Mouse (Mus musculus): ENCODE data around the gene Uck1. TPM values are rescaled to one million over a fixed set of nuclear protein-coding genes. Genes with fewer than 3 reads are reported as not detected.

The Uck1 gene
- total and polyA plus RNA-seq, 3 experiments: 60.6 to 73.7 TPM; not detected in 1

- TF ChIP-seq ZNF384 (IDR thresholded peaks at IDR 0.05; ENCODE audit: low read depth, low read length): no peak
- TF ChIP-seq RAD21 (IDR thresholded peaks at IDR 0.05; ENCODE audit: low read depth, low read length): no peak
- TF ChIP-seq POLR2A (IDR thresholded peaks at IDR 0.05; ENCODE audit: control insufficient read depth in 1 of 2, insufficient read depth in 1 of 2, low read depth in 1 of 2, low read length in 2 of 2, poor library complexity in 1 of 2): peak; percentile 88 to 93
- 0 out of 2 replicates have a peak, but pooled peaks have one; percentile 38 for TF ChIP-seq POLR2AphosphoS2 (IDR thresholded peaks at IDR 0.05; ENCODE audit: low read length)
- no peak for TF ChIP-seq CTCF (IDR thresholded peaks at IDR 0.05 in 2 of 3, conservative IDR thresholded peaks at IDR 0.05 in 1 of 3; ENCODE audit: control insufficient read depth in 1 of 3, insufficient read depth in 1 of 3, low read depth in 2 of 3, low read length in 3 of 3, poor library complexity in 1 of 3, severe bottlenecking in 1 of 3)
Observed at GRCm38 (mm10) chr2:32259657-32260417, at the start of gene Uck1 (continued).

GRCm38 (mm10) chr2:32308870-32309568, 49.1 kb upstream of the Uck1 start:
- Histone ChIP-seq H3K4me1 (ENCODE audit: control insufficient read depth in 1 of 2, insufficient read depth in 2 of 2, low read length in 2 of 2) (peaks cover 2 to 3% of the 10 kb centered on the region in 2 experiments; a peak in 2 of 4 replicates), H3K79me2 (ENCODE audit: control insufficient read depth, insufficient read depth, low read length, poor library complexity) (no peaks in the 10 kb centered on the region), H3K4me3 (ENCODE audit: control insufficient read depth in 1 of 2, insufficient read depth in 1 of 2, low read depth in 2 of 2, low read length in 2 of 2) (no peak overlapping the region), H3K27me3 (ENCODE audit: control insufficient read depth in 1 of 2, insufficient read depth in 2 of 2, low read length in 2 of 2) (no peaks in the 10 kb centered on the region), H3K9ac (ENCODE audit: control insufficient read depth, low read depth, low read length, poor library complexity, severe bottlenecking) (no peak overlapping the region), H3K27ac (ENCODE audit: control insufficient read depth, low read depth, low read length) (no peak overlapping the region), H3K36me3 (ENCODE audit: control insufficient read depth in 1 of 2, insufficient read depth in 2 of 2, low read length in 2 of 2) (no peaks in the 10 kb centered on the region), H3K9me3 (replicated peaks; ENCODE audit: insufficient read depth, low read length) (no peaks in the 10 kb centered on the region)
- DNase-seq (ENCODE audit: low read depth, low spot score): no peak
- no peak for TF ChIP-seq POLR2A (IDR thresholded peaks at IDR 0.05; ENCODE audit: control insufficient read depth in 1 of 2, insufficient read depth in 1 of 2, low read depth in 1 of 2, low read length in 2 of 2, poor library complexity in 1 of 2)
- no peak for TF ChIP-seq EP300 (IDR thresholded peaks at IDR 0.05; ENCODE audit: low read depth in 1 of 2, low read length in 2 of 2)
- no peak for TF ChIP-seq POLR2AphosphoS2 (IDR thresholded peaks at IDR 0.05; ENCODE audit: low read length)

GRCm38 (mm10) chr2:32307941-32308760, 48.2 kb upstream of the Uck1 start:
- H3K27ac ChIP-seq (ENCODE audit: control insufficient read depth, low read depth, low read length): no peak overlapping the region
- no peak overlapping the region for H3K9ac ChIP-seq (ENCODE audit: control insufficient read depth, low read depth, low read length, poor library complexity, severe bottlenecking)
- no peaks in the 10 kb centered on the region for H3K79me2 ChIP-seq (ENCODE audit: control insufficient read depth, insufficient read depth, low read length, poor library complexity)
- H3K9me3 ChIP-seq (replicated peaks; ENCODE audit: insufficient read depth, low read length): no peaks in the 10 kb centered on the region
- peaks cover 2 to 3% of the 10 kb centered on the region in 2 experiments; a peak in 2 of 4 replicates for H3K4me1 ChIP-seq (ENCODE audit: control insufficient read depth in 1 of 2, insufficient read depth in 2 of 2, low read length in 2 of 2)
- no peak overlapping the region for H3K4me3 ChIP-seq (ENCODE audit: control insufficient read depth in 1 of 2, insufficient read depth in 1 of 2, low read depth in 2 of 2, low read length in 2 of 2)
- no peaks in the 10 kb centered on the region for H3K36me3 ChIP-seq (ENCODE audit: control insufficient read depth in 1 of 2, insufficient read depth in 2 of 2, low read length in 2 of 2)
- no peaks in the 10 kb centered on the region for H3K27me3 ChIP-seq (ENCODE audit: control insufficient read depth in 1 of 2, insufficient read depth in 2 of 2, low read length in 2 of 2)
- peak; percentile 80 for DNase-seq (ENCODE audit: low read depth, low spot score)
- TF ChIP-seq EP300 (IDR thresholded peaks at IDR 0.05; ENCODE audit: low read depth in 1 of 2, low read length in 2 of 2) (no peak), NRF1 (IDR thresholded peaks at IDR 0.05; ENCODE audit: insufficient read depth, low read depth, low read length, poor library complexity, severe bottlenecking) (no peak), GABPA (IDR thresholded peaks at IDR 0.05; ENCODE audit: low read depth, low read length) (no peak), RAD21 (IDR thresholded peaks at IDR 0.05; ENCODE audit: low read depth, low read length) (peak; percentile 17), CTCF (IDR thresholded peaks at IDR 0.05 in 2 of 3, conservative IDR thresholded peaks at IDR 0.05 in 1 of 3; ENCODE audit: control insufficient read depth in 1 of 3, insufficient read depth in 1 of 3, low read depth in 2 of 3, low read length in 3 of 3, poor library complexity in 1 of 3, severe bottlenecking in 1 of 3) (peak; percentile 78 to 98 (median 83)), MYC (IDR thresholded peaks at IDR 0.05; ENCODE audit: low read depth, low read length) (no peak), ZNF384 (IDR thresholded peaks at IDR 0.05; ENCODE audit: low read depth, low read length) (no peak), SMC3 (IDR thresholded peaks at IDR 0.05; ENCODE audit: low read depth, low read length) (peak; percentile 51)
